Mouse (Mus musculus): Measurements from ENCODE around the gene Tcam1.

DNA sequence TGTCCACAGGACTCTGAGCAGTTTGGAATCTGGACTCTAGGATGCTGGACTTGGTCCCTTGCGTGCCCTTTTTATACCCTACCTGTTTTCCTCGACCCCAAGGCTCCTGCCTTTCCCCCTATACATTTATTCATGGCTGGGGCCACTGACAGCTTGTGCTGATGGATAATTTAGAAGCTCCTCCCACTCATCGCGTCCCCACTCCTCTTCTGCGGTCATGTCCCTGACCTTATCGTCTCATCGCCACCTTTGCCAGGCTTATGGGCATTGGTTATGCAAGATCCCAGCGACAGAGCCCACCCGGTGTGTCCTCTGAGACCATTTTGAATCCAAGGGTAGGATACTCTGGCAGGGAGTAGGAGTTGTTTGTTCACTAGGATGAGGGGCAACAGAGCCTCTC, 25.3 kb downstream of the Tcam1 start, which contains the start of gene Gh:
- no peak for TF ChIP-seq POLR2A (IDR thresholded peaks at IDR 0.05; ENCODE audit: insufficient read depth, low read depth, low read length)
- TF ChIP-seq CTCF (IDR thresholded peaks at IDR 0.05), result no peak
